Mouse (Mus musculus) embryonic facial prominence, embryonic 12.5 days (tissue): ENCODE measurements around the gene Astl. TPM values are rescaled to one million over a fixed set of nuclear protein-coding genes. Genes with fewer than 3 reads are reported as not detected.

Source experiments
- ATAC-seq: fragments of 200-750 bp; cut with Nextera tagmentation; 2 replicates; pipeline ENCODE4 v1.8.0; 2017; ENCODE audit not compliant: insufficient number of reproducible peaks, insufficient read depth, low FRiP score, low TSS enrichment
- H3K27ac ChIP-seq: fragments of 300-500 bp; sonication (generic); 2 replicates; pipeline ENCODE4 v1.5.1; 2016; ENCODE audit warnings: mild to moderate bottlenecking
- H3K27me3 ChIP-seq: fragments of 300-500 bp; sonication (generic); 2 replicates; pipeline ENCODE4 v1.6.1; 2016; ENCODE audit warnings: mild to moderate bottlenecking, moderate library complexity
- H3K36me3 ChIP-seq: fragments of 300-500 bp; sonication (generic); 2 replicates; pipeline ENCODE4 v1.6.1; 2016; ENCODE audit warnings: mild to moderate bottlenecking
- H3K4me1 ChIP-seq: fragments of 300-500 bp; sonication (generic); 2 replicates; pipeline ENCODE4 v1.6.1; 2016
- H3K4me2 ChIP-seq: fragments of 300-500 bp; sonication (generic); replicated peaks from 2 replicates; pipeline ENCODE4 v1.6.1; 2016; ENCODE audit warnings: mild to moderate bottlenecking, moderate library complexity
- H3K4me3 ChIP-seq: fragments of 300-500 bp; sonication (generic); 2 replicates; pipeline ENCODE4 v1.5.1; 2016; ENCODE audit warnings: mild to moderate bottlenecking
- H3K9ac ChIP-seq: fragments of 300-500 bp; sonication (generic); 2 replicates; pipeline ENCODE4 v1.6.1; 2016; ENCODE audit warnings: mild to moderate bottlenecking, moderate library complexity
- H3K9me3 ChIP-seq: fragments of 300-500 bp; sonication (generic); 2 replicates; pipeline ENCODE4 v1.6.1; 2016; ENCODE audit warnings: mild to moderate bottlenecking, moderate library complexity
- WGBS: fragments of 180-500 bp; shearing (Covaris S2); methylation state at CpG from one replicate; pipeline ENCODE4 v1.1.7; 2016; 5-methylcytosine and 5-hydroxymethylcytosine counted together
- polyA plus RNA-seq: library from polyadenylated mRNA; unstranded; fragments of >200 nt; fragmentation: Nextera tagmentation; extraction: Ambion mirVana; gene quantifications from 2 replicates; pipeline ENCODE4 v1.2.1, GENCODE M21; 2016

Gene Astl
- polyA plus RNA-seq, 1 experiment from 2014 or later = not detected

- WGBS = 67% methylated on average over 12 of the region's 12 CpGs
- no peak overlapping the region for H3K4me2 ChIP-seq
- no peaks in the 10 kb centered on the region for H3K36me3 ChIP-seq
- peak overlapping the region; percentile 41; the same call in 1 of the 2 replicates for H3K27ac ChIP-seq
- H3K9ac ChIP-seq = no peak overlapping the region
- H3K4me3 ChIP-seq = no peak overlapping the region
- H3K4me1 ChIP-seq = peaks cover 5% of the 10 kb centered on the region; the same call in 1 of the 2 replicates
- H3K27me3 ChIP-seq = no peaks in the 10 kb centered on the region
- H3K9me3 ChIP-seq = no peaks in the 10 kb centered on the region
- ATAC-seq = no peak
These were observed 10.2 kb upstream of the Astl start for GRCm38 (mm10) chr2:127328090-127328851.

GRCm38 (mm10) chr2:127332807-127333570, 5.5 kb upstream of the Astl start:
- 73% methylated on average over 14 of the region's 14 CpGs for WGBS
- peaks cover 32% of the 10 kb centered on the region for H3K27me3 ChIP-seq
- H3K4me2 ChIP-seq = no peak overlapping the region
- peaks cover 5% of the 10 kb centered on the region; the same call in 1 of the 2 replicates for H3K4me1 ChIP-seq
- H3K9ac ChIP-seq = no peak overlapping the region
- no peaks in the 10 kb centered on the region for H3K36me3 ChIP-seq
- no peak overlapping the region for H3K4me3 ChIP-seq
- no peaks in the 10 kb centered on the region for H3K9me3 ChIP-seq
- H3K27ac ChIP-seq = no peak overlapping the region
- no peak for ATAC-seq

- no peak overlapping the region for H3K4me3 ChIP-seq
- no peaks in the 10 kb centered on the region for H3K9me3 ChIP-seq
- H3K36me3 ChIP-seq = no peaks in the 10 kb centered on the region
- no peak overlapping the region for H3K4me2 ChIP-seq
- 69% methylated on average over 5 of the region's 5 CpGs for WGBS
- no peak overlapping the region for H3K27ac ChIP-seq
- peaks cover 32% of the 10 kb centered on the region for H3K27me3 ChIP-seq
- H3K9ac ChIP-seq = no peak overlapping the region
- H3K4me1 ChIP-seq = peaks cover 5% of the 10 kb centered on the region; the same call in 1 of the 2 replicates
- ATAC-seq = no peak
These were observed 4.4 kb upstream of the Astl start for GRCm38 (mm10) chr2:127333945-127334603.

DNA sequence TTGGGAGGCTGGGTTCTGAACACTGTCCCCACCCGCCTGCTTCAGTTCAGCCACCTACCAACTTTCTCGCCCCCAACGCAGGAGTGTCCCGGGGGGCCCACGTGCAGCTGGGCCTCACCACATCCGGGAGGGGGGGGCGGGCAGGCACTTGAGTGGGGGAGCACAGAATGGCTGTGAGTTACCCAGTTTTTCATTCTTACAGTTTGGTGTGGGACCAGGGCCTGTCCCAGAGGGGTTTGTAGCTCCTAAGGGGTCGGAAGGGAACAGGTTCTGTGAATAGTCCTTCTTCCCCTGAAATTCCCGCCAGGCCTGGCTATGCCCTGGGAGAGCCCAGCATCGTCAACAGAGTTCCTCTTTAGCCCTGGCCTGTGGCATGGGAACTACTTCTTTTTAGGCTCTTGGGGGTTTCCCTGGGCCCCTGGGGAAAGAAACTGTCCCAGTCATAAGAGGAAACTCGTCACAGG, 3.3 kb upstream of the Astl start:
- ATAC-seq = no peak
- Histone ChIP-seq H3K4me2 (peak overlapping the region; percentile 94), H3K4me3 (no peak overlapping the region), H3K4me1 (peaks cover 5% of the 10 kb centered on the region; the same call in 1 of the 2 replicates), H3K27me3 (peaks cover 32% of the 10 kb centered on the region), H3K9me3 (no peaks in the 10 kb centered on the region), H3K9ac (no peak overlapping the region), H3K27ac (no peak overlapping the region), H3K36me3 (no peaks in the 10 kb centered on the region)
- 42% methylated on average over 11 of the region's 11 CpGs for WGBS

DNA sequence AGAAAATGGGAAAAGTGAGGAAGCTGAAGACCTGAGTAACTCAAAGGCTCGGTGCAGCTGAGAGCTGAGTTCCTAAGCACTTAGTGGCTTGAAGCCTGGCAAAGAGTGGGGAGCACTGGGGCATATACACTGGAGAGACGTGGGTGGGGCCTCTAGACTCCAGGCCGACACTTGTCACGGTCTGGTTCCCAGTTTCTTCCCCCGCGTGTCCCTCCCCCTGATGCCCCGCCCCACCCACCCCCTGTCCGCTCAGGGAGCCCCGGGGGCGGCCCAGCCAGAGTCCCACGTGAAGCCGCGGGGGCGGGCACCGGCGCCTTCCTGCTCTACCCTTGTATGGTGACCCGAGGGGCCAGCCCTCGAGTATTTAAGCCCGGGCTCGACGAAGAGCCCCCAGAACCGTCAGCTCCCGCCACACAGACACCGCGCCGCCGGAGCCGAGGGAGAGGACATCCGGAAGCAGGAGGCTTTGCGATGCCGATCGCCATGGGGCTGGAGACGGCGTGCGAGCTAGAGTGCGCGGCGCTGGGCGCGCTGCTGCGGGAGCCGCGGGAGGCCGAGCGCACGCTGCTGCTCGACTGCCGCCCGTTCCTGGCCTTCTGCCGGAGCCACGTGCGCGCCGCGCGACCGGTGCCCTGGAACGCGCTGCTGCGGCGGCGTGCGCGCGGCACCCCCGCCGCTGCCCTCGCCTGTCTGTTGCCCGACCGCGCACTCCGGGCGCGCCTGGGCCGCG, 2.5 kb upstream of the Astl start, which contains the start of gene Dusp2:
Gene Dusp2, plus strand, starts transcription at position 393 of the 730 bp plus-strand sequence.
- Histone ChIP-seq H3K36me3 (no peaks in the 10 kb centered on the region), H3K9ac (peak within 1 kb of the TSS; percentile 60), H3K27ac (no peak within 1 kb of the TSS), H3K4me2 (peak within 1 kb of the TSS; percentile 94), H3K9me3 (no peaks in the 10 kb centered on the region), H3K27me3 (peaks cover 32% of the 10 kb centered on the region), H3K4me1 (peaks cover 5% of the 10 kb centered on the region; the same call in 1 of the 2 replicates), H3K4me3 (peak within 1 kb of the TSS; percentile 48)
- WGBS = under 1% methylated on average over 60 of the region's 76 CpGs
- peak; percentile 43; the same call in 1 of the 2 replicates for ATAC-seq

- Histone ChIP-seq H3K27me3 (peaks cover 32% of the 10 kb centered on the region), H3K9me3 (no peaks in the 10 kb centered on the region), H3K27ac (no peak overlapping the region), H3K4me2 (peak overlapping the region; percentile 94), H3K4me3 (peak overlapping the region; percentile 48), H3K4me1 (peaks cover 5% of the 10 kb centered on the region; the same call in 1 of the 2 replicates), H3K36me3 (no peaks in the 10 kb centered on the region), H3K9ac (peak overlapping the region; percentile 60)
- 2% methylated on average over 33 of the region's 33 CpGs for WGBS
- ATAC-seq = 0 out of 2 replicates have a peak, but pooled peaks have one; percentile 1
These were observed 2.0 kb upstream of the Astl start for GRCm38 (mm10) chr2:127336497-127336832.

GRCm38 (mm10) chr2:127336885-127337284, 1.6 kb upstream of the Astl start:
- H3K9ac ChIP-seq = 0 out of 2 replicates have a peak overlapping the region, but pooled peaks have one; percentile 60
- peak overlapping the region; percentile 48 for H3K4me3 ChIP-seq
- H3K27ac ChIP-seq = no peak overlapping the region
- H3K4me2 ChIP-seq = peak overlapping the region; percentile 94
- H3K9me3 ChIP-seq = no peaks in the 10 kb centered on the region
- WGBS = 43% methylated on average over 5 of the region's 5 CpGs
- no peaks in the 10 kb centered on the region for H3K36me3 ChIP-seq
- ATAC-seq = no peak
- H3K27me3 ChIP-seq = peaks cover 32% of the 10 kb centered on the region
- H3K4me1 ChIP-seq = peaks cover 5% of the 10 kb centered on the region; the same call in 1 of the 2 replicates

DNA sequence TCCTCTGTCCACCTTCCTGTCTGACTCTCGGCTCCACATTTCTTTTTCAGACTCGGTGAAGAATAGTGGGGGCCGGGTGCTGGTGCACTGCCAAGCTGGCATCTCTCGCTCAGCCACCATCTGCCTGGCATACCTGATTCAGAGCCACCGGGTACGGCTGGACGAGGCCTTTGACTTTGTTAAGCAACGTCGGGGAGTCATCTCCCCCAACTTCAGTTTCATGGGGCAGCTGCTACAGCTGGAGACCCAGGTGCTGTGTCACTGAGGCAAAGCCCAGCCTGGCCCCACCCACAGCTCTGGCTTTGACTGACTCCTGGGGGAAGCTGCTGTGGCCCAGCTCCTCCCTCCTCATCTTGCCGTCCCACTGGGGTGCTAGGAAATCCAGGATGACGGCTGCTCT, 908 bp upstream of the Astl start:
- Histone ChIP-seq H3K27me3 (peaks cover 32% of the 10 kb centered on the region), H3K4me2 (no peak overlapping the region), H3K36me3 (no peaks in the 10 kb centered on the region), H3K4me3 (no peak overlapping the region), H3K4me1 (peaks cover 5% of the 10 kb centered on the region; the same call in 1 of the 2 replicates), H3K27ac (no peak overlapping the region), H3K9ac (no peak overlapping the region), H3K9me3 (no peaks in the 10 kb centered on the region)
- WGBS = 71% methylated on average over 11 of the region's 11 CpGs
- ATAC-seq = no peak

GRCm38 (mm10) chr2:127338012-127338411, 427 bp upstream of the Astl start:
- no peak for ATAC-seq
- peaks cover 32% of the 10 kb centered on the region for H3K27me3 ChIP-seq
- H3K27ac ChIP-seq = no peak overlapping the region
- no peaks in the 10 kb centered on the region for H3K9me3 ChIP-seq
- no peak overlapping the region for H3K9ac ChIP-seq
- WGBS = 52% methylated on average over 7 of the region's 7 CpGs
- H3K4me1 ChIP-seq = peaks cover 5% of the 10 kb centered on the region; the same call in 1 of the 2 replicates
- no peak overlapping the region for H3K4me3 ChIP-seq
- no peak overlapping the region for H3K4me2 ChIP-seq
- no peaks in the 10 kb centered on the region for H3K36me3 ChIP-seq

- Histone ChIP-seq H3K27ac (no peak overlapping the region), H3K9me3 (no peaks in the 10 kb centered on the region), H3K27me3 (peaks cover 32% of the 10 kb centered on the region), H3K4me3 (no peak overlapping the region), H3K9ac (no peak overlapping the region), H3K4me2 (no peak overlapping the region), H3K36me3 (no peaks in the 10 kb centered on the region), H3K4me1 (peaks cover 5% of the 10 kb centered on the region; the same call in 1 of the 2 replicates)
- no peak for ATAC-seq
- 68% methylated on average over 4 of the region's 4 CpGs for WGBS
These were observed 394 bp downstream of the Astl start for GRCm38 (mm10) chr2:127338833-127339232.

DNA sequence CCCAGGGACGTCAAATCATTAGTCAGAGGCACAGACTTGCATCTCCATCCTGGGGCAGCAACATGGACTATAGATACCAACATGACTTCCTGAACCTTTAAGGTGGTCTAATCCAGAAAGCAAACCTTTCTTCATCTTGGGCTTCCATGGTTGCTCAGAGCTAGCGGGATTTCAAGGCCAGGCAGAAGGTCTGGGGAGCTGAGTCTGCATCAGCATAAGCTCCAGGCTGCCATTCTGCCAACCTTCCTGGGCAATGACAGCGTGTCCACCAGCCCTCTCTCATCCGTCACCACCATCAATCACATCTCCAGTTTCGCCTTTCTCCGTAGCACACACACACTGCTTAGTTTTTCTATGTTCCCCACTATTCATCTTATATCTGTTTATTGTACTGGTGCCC, 823 bp downstream of the Astl start:
- 76% methylated on average over 6 of the region's 6 CpGs for WGBS
- no peak overlapping the region for H3K9ac ChIP-seq
- no peak overlapping the region for H3K27ac ChIP-seq
- H3K4me1 ChIP-seq = peaks cover 5% of the 10 kb centered on the region; the same call in 1 of the 2 replicates
- no peaks in the 10 kb centered on the region for H3K36me3 ChIP-seq
- ATAC-seq = no peak
- no peaks in the 10 kb centered on the region for H3K9me3 ChIP-seq
- no peak overlapping the region for H3K4me2 ChIP-seq
- H3K27me3 ChIP-seq = peaks cover 32% of the 10 kb centered on the region
- H3K4me3 ChIP-seq = no peak overlapping the region
